Mouse (Mus musculus) heart, postnatal 14 days (tissue): Measurements from ENCODE around the gene Pax8. TPM values are rescaled to one million over a fixed set of nuclear protein-coding genes. Genes with fewer than 3 reads are reported as not detected.

Source experiments
- DNase-seq, 2 experiments: peaks; one replicate each; pipeline ENCODE4 v3.0.0; 2021 to 2022
- intact Hi-C: fragments of 180-260 bp; cut with DNase I; formaldehyde crosslinking; loops from one replicate; pipeline ENCODE4 v1.15.1; 2025
- total RNA-seq, 2 experiments: library from RNA; stranded (reverse); gene quantifications; 2 replicates each; pipeline ENCODE4 v1.2.3; 2021

The Pax8 gene
- total RNA-seq, 2 experiments from 2014 or later = not detected

DNA sequence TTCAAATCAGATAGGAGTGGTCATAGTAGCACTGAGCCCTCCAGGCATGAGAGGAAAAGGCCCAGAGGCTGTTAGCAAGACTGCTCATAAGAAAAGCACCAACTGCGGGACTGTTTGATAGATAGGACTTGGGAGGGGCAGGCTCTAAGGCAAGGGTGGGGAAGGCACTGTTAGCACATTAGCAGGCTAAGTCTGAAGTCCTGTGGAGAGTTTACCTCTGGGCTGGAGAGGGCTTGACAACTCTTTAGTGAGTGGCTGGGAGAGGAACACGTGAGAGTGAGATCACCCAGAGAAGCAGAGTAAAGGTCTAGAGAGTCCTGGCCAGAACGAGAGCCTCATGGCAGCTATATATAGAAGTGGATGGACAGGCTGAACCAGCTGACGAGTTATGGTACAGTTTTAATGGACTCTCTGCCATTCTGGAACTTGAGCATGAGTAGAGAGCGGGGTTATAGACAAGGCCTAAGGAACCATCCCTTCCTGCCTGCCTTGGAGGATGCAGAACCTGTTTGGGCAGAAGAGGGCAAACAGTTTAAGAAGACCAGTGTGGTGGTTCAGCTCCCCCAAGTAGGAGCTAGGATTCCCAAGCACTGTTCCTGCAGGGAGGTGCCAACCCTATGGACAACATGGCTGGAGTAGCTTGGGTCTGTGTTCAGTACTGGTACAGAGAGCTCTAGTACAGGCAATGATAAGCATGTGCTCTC, 96.5 kb downstream of the Pax8 start:
- no peak for DNase-seq
- intact Hi-C loops = no loop called here

Other genes starting within 250 kb of the Pax8 start
- not detected for gene Il1f5, start 198.6 kb downstream of the Pax8 start, total RNA-seq
- not detected for gene Il1f10, start 184.4 kb downstream of the Pax8 start, total RNA-seq
- gene Il1rn, start 138.7 kb downstream of the Pax8 start, total RNA-seq = under 1 TPM in 1 of 2 experiments, not detected in 1; 0.22 TPM
- 1 to 10 TPM in 1 of 2 experiments, under 1 TPM in 1; 0.65 to 2.7 TPM for gene Psd4, start 108.0 kb downstream of the Pax8 start, total RNA-seq